Mouse (Mus musculus) liver, embryonic 12.5 days (tissue): ENCODE data around the gene Foxj3. TPM values are rescaled to one million over a fixed set of nuclear protein-coding genes. Genes with fewer than 3 reads are reported as not detected.

Source experiments
- ATAC-seq: fragments of 200-750 bp; cut with Nextera tagmentation; 2 replicates; pipeline ENCODE4 v1.8.0; 2017; ENCODE audit warnings: moderate number of reproducible peaks, mild to moderate bottlenecking, moderate library complexity
- H3K27ac ChIP-seq: fragments of 300-500 bp; sonication (generic); 2 replicates; pipeline ENCODE4 v1.5.1; 2016; ENCODE audit warnings: mild to moderate bottlenecking
- H3K27me3 ChIP-seq: fragments of 300-500 bp; sonication (generic); replicated peaks from 2 replicates; pipeline ENCODE4 v1.6.1; 2016; ENCODE audit warnings: mild to moderate bottlenecking, moderate library complexity
- H3K36me3 ChIP-seq: fragments of 300-500 bp; sonication (generic); 2 replicates; pipeline ENCODE4 v1.6.1; 2016; ENCODE audit warnings: mild to moderate bottlenecking, moderate library complexity
- H3K4me1 ChIP-seq: fragments of 300-500 bp; sonication (generic); 2 replicates; pipeline ENCODE4 v1.6.1; 2016
- H3K4me2 ChIP-seq: fragments of 300-500 bp; sonication (generic); 2 replicates; pipeline ENCODE4 v1.6.1; 2016; ENCODE audit warnings: mild to moderate bottlenecking, moderate library complexity
- H3K4me3 ChIP-seq: fragments of 300-500 bp; sonication (generic); 2 replicates; pipeline ENCODE4 v1.5.1; 2016; ENCODE audit warnings: mild to moderate bottlenecking, moderate library complexity
- H3K9ac ChIP-seq: fragments of 300-500 bp; sonication (generic); 2 replicates; pipeline ENCODE4 v1.6.1; 2016; ENCODE audit warnings: mild to moderate bottlenecking, moderate library complexity
- H3K9me3 ChIP-seq: fragments of 300-500 bp; sonication (generic); replicated peaks from 2 replicates; pipeline ENCODE4 v1.6.1; 2016; ENCODE audit warnings: mild to moderate bottlenecking, moderate library complexity
- WGBS: fragments of 180-500 bp; shearing (Covaris S2); methylation state at CpG from one replicate; pipeline ENCODE4 v1.1.7; 2016; ENCODE audit not compliant: insufficient replicate concordance; 5-methylcytosine and 5-hydroxymethylcytosine counted together
- polyA plus RNA-seq: library from polyadenylated mRNA; unstranded; fragments of >200 nt; fragmentation: Nextera tagmentation; extraction: Ambion mirVana; gene quantifications from 2 replicates; pipeline ENCODE4 v1.2.1, GENCODE M21; 2016

The Foxj3 gene
- polyA plus RNA-seq, 1 experiment from 2014 or later = 10.0 TPM

GRCm38 (mm10) chr4:119531813-119532212 is 5.0 kb upstream of the Foxj3 start:
- H3K4me1 ChIP-seq = no peaks in the 10 kb centered on the region
- no peak overlapping the region for H3K27ac ChIP-seq
- H3K4me2 ChIP-seq = no peak overlapping the region
- 52% methylated on average over 2 of the region's 2 CpGs for WGBS
- H3K9me3 ChIP-seq = no peaks in the 10 kb centered on the region
- H3K4me3 ChIP-seq = no peak overlapping the region
- no peak overlapping the region for H3K9ac ChIP-seq
- no peaks in the 10 kb centered on the region for H3K27me3 ChIP-seq
- no peak for ATAC-seq
- H3K36me3 ChIP-seq = no peaks in the 10 kb centered on the region

DNA sequence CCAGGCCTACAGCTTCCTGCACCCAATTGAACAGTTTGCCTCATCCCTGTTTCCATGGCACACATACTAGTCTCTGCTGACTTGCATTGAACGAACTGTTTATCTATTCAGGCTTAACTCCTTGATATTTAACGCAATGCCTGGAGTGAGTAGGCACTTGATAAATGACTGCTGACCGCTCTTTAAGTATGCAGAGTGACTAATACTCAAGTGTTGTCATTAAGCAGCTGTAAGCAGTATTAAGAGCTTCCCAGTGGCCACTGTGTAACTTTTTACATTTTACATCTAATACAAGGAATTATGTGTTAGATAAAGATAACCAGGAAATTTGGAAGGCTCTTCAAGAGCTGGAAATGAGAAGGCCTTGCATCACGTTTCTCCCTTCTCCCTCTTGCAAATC is 1.7 kb upstream of the Foxj3 start:
- Histone ChIP-seq H3K4me2 (no peak overlapping the region), H3K9ac (no peak overlapping the region), H3K36me3 (no peaks in the 10 kb centered on the region), H3K27ac (no peak overlapping the region), H3K9me3 (no peaks in the 10 kb centered on the region), H3K27me3 (no peaks in the 10 kb centered on the region), H3K4me3 (no peak overlapping the region), H3K4me1 (peaks cover 9% of the 10 kb centered on the region)
- WGBS = 53% methylated on average over 4 of the region's 4 CpGs
- ATAC-seq = no peak

DNA sequence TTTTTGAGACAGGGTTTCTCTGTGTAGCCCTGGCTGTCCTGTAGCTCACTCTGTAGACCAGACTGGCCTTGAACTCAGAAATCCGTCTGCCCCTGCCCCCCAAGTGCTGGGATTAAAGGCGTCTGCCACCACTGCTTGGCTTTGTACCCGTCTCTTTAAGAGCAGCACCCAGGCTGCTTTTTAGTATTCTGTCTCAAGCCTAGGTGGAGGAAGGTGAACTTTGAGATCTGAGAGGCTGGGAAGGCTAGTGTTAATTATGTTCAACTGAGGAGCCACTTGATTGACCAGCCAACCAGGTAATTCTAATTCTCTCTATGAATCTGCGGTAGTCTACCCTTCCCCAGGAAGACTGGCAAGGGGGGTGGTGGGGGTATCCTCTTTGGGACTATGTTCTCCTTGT is 632 bp downstream of the Foxj3 start:
- Histone ChIP-seq H3K9me3 (no peaks in the 10 kb centered on the region), H3K4me2 (no peak overlapping the region), H3K36me3 (no peaks in the 10 kb centered on the region), H3K27ac (no peak overlapping the region), H3K4me1 (peaks cover 24% of the 10 kb centered on the region), H3K4me3 (no peak overlapping the region), H3K9ac (no peak overlapping the region), H3K27me3 (no peaks in the 10 kb centered on the region)
- WGBS = 74% methylated on average over 4 of the region's 4 CpGs
- ATAC-seq = no peak

- peak within 1 kb of the TSS; percentile 95 for H3K9ac ChIP-seq
- WGBS = 1% methylated on average over 74 of the region's 85 CpGs
- peak within 1 kb of the TSS; percentile 92 for H3K27ac ChIP-seq
- peak; percentile 93 for ATAC-seq
- no peaks in the 10 kb centered on the region for H3K36me3 ChIP-seq
- H3K9me3 ChIP-seq = no peaks in the 10 kb centered on the region
- H3K4me2 ChIP-seq = peak within 1 kb of the TSS; percentile 93
- no peaks in the 10 kb centered on the region for H3K27me3 ChIP-seq
- peaks cover 29% of the 10 kb centered on the region for H3K4me1 ChIP-seq
- peak within 1 kb of the TSS; percentile 98 for H3K4me3 ChIP-seq
Observed at GRCm38 (mm10) chr4:119539031-119539824, 2.4 kb downstream of the Foxj3 start, which contains the start of gene Frg2f1. Frg2f1 (minus strand) TSS chr4:119539529.

DNA sequence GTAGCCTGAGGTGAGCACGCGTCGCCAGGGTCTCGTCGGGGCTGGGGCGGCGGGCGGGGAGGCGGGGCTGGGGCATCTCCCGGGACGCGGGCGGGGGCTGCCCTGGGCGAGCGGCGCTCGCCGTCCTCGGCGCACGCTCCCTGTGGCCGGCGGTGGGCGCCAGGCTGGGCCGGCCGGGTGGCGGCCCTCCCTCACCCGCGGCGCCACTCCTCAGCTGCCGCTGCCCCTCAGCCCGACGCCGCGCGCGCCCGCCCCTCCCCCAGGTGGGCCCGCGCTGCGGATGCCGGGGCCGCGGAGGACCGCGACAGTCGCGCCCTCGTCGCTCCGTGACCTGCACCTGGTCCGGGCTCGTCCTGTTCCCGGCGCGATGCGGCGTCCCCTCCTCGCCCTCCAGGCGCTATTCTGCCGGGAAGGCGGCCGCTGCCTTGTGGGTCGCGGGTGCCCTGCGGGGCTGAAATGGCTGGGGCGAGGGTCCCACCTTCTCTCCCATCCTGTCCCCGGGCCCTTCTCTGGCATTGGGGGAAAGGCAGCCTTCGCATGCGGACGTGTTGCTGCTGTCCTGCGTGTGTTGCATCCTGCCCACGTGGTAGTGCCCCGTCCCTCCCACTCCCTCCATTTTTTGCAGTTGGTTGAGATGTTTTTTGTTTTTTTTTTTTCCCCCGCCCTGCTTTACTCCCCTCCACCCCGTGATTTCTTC is 3.2 kb downstream of the Foxj3 start:
- WGBS = under 1% methylated on average over 62 of the region's 76 CpGs
- Histone ChIP-seq H3K36me3 (no peaks in the 10 kb centered on the region), H3K4me3 (peak overlapping the region; percentile 98), H3K9ac (peak overlapping the region; percentile 95), H3K4me2 (peak overlapping the region; percentile 93), H3K27me3 (no peaks in the 10 kb centered on the region), H3K9me3 (no peaks in the 10 kb centered on the region), H3K27ac (peak overlapping the region; percentile 92), H3K4me1 (peaks cover 29% of the 10 kb centered on the region)
- ATAC-seq = peak; percentile 78

DNA sequence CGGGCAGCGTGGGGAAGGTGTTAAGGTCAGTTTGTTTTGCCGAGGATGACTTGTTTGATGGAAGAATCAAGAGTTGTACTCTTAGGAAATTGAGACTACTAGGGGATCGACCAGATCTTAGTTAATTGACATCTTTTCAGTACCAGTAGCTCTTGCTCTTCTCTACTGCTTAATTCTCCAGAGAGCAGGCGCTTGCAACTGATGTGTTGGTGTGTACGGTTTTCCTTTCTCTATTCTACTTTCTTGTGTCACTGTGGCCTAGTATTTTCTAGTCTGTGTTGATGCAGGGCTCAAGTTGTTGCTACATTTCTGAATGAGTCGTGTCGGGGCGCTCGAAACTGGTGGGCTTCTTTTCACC is 3.7 kb downstream of the Foxj3 start:
- 11% methylated on average over 10 of the region's 10 CpGs for WGBS

DNA sequence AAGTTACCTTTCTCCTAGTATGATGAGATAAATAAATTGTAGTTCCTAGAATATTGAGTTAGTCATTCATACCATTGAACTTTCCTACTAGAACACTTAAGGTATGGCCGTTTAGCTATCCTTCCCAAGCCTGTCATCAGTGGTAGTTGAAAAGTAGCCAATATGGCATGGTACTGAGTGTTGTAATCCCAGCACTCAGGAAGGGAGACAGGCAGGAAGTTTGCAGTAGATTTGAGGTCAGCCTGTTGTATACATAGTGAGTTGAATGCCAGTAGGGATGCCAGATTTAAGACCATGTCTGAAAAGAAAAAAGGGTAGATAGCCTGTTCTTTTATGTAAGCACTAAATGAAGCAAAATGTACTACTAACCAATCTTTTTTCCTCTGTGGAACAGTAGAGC is 14.1 kb downstream of the Foxj3 start:
- H3K9me3 ChIP-seq = no peaks in the 10 kb centered on the region
- no peak overlapping the region for H3K9ac ChIP-seq
- no peak for ATAC-seq
- no peaks in the 10 kb centered on the region for H3K36me3 ChIP-seq
- H3K4me2 ChIP-seq = no peak overlapping the region
- H3K4me3 ChIP-seq = no peak overlapping the region
- no peaks in the 10 kb centered on the region for H3K27me3 ChIP-seq
- H3K4me1 ChIP-seq = peaks cover 13% of the 10 kb centered on the region; the same call in 1 of the 2 replicates
- no peak overlapping the region for H3K27ac ChIP-seq
- 60% methylated on average over 1 of the region's 1 CpGs for WGBS

More for the DNA sequence above, 3.7 kb downstream of the Foxj3 start:
- Histone ChIP-seq H3K4me2 (peak overlapping the region; percentile 93), H3K4me1 (peaks cover 29% of the 10 kb centered on the region), H3K9me3 (no peaks in the 10 kb centered on the region), H3K9ac (peak overlapping the region; percentile 95), H3K27ac (peak overlapping the region; percentile 92), H3K4me3 (peak overlapping the region; percentile 98), H3K36me3 (no peaks in the 10 kb centered on the region), H3K27me3 (no peaks in the 10 kb centered on the region)
- ATAC-seq = no peak

DNA sequence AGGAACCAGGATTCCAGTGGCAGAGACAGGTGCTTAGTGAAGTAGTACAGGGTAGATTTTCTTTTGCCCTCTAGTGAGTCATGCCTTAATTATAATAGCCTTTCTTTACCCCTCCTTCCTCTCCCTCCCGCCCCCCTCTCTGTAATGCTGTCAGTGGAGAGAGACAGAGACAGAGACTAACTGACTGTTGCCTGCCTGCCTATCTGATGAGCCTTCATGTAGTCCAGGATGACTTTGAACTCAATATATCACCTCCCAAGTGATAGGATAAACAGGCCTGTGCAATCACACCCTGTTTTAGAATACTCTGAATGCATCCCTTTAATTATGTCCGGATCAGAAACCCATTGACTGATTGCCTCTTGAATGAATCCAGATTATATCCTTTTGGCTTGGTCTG is 18.7 kb downstream of the Foxj3 start:
- peaks cover 13% of the 10 kb centered on the region; the same call in 1 of the 2 replicates for H3K4me1 ChIP-seq
- H3K9ac ChIP-seq = no peak overlapping the region
- no peak overlapping the region for H3K27ac ChIP-seq
- no peaks in the 10 kb centered on the region for H3K27me3 ChIP-seq
- no peak overlapping the region for H3K4me2 ChIP-seq
- no peaks in the 10 kb centered on the region for H3K36me3 ChIP-seq
- WGBS = 69% methylated on average over 2 of the region's 2 CpGs
- ATAC-seq = no peak
- no peak overlapping the region for H3K4me3 ChIP-seq
- H3K9me3 ChIP-seq = no peaks in the 10 kb centered on the region

DNA sequence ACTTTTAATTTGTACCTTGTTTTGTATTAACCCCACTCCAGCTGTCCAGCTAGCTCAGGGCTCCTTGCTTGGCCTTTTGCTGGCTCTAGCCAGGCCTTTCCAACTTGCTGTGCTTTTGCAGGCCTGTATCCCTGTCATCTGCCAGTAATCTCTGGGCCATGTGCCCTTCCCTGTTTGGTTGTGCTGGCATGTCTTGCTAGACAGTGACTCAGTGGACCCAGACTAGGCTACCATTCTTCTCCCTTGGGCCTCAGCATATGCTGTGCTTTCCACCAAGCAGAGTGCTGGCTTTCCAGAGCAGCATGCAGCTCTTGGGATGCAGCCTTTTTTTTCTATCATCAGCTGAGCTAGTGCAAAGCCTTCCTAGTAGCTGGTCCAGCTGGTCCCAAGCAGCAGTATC is 26.3 kb downstream of the Foxj3 start:
- Histone ChIP-seq H3K4me1 (no peaks in the 10 kb centered on the region), H3K4me3 (no peak overlapping the region), H3K9me3 (peaks cover 8% of the 10 kb centered on the region), H3K27ac (no peak overlapping the region), H3K36me3 (peaks cover 23% of the 10 kb centered on the region), H3K27me3 (no peaks in the 10 kb centered on the region), H3K4me2 (no peak overlapping the region), H3K9ac (no peak overlapping the region)
- ATAC-seq = no peak

DNA sequence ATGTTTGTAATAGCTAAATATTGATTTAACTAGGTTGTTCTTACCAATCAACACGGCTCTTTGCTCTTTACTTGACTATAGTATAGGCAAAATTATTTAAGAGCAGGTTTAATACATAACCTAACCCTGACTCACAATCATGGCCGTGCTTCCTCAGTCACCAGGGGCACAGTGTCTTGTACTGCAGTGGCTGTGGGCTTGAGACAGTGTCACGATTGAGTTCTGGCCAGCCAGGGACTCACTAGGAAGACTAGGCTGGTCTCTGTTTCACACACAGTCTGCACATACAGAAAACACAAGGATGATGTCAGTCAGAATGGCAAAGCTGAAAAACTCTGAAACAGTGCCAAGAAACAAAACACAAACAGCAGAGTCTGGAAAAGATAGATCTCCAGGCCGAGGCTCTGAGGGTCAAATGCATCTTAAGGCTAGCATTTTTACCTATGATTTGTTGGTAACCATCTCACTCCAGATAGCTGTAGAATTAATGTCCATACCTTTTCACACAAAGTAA is 29.6 kb downstream of the Foxj3 start:
- H3K36me3 ChIP-seq = peaks cover 20% of the 10 kb centered on the region
- H3K4me3 ChIP-seq = no peak overlapping the region
- no peak for ATAC-seq
- no peak overlapping the region for H3K4me2 ChIP-seq
- peaks cover 8% of the 10 kb centered on the region for H3K9me3 ChIP-seq
- H3K9ac ChIP-seq = no peak overlapping the region
- WGBS = 73% methylated on average over 4 of the region's 4 CpGs
- no peaks in the 10 kb centered on the region for H3K4me1 ChIP-seq
- no peaks in the 10 kb centered on the region for H3K27me3 ChIP-seq
- H3K27ac ChIP-seq = no peak overlapping the region

- no peak overlapping the region for H3K4me2 ChIP-seq
- H3K36me3 ChIP-seq = peaks cover 24% of the 10 kb centered on the region
- no peak overlapping the region for H3K4me3 ChIP-seq
- H3K9ac ChIP-seq = no peak overlapping the region
- 77% methylated on average over 3 of the region's 3 CpGs for WGBS
- H3K9me3 ChIP-seq = no peaks in the 10 kb centered on the region
- no peak overlapping the region for H3K27ac ChIP-seq
- no peaks in the 10 kb centered on the region for H3K4me1 ChIP-seq
- no peaks in the 10 kb centered on the region for H3K27me3 ChIP-seq
- no peak for ATAC-seq
Observed at GRCm38 (mm10) chr4:119572682-119573081, 35.9 kb downstream of the Foxj3 start.

DNA sequence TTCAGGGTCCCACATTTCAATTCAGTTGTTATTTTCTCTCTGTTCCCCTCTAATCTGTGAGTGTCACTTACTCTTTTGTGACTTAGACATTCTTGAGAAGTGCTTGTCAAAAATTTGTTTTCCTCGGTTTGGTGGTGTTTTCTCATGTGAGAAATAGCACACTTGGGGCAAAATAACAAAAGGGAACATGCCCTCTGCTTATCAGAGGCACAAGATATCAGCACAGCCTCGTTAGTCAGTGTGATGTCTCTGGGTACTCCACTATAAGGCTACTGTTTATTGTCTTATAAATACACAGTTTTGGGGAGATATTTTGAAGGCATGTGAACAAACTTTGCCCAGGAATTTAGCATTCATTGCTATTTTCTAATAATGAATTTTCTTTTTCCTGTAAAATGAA is 37.7 kb downstream of the Foxj3 start:
- Histone ChIP-seq H3K36me3 (peaks cover 28% of the 10 kb centered on the region), H3K4me1 (no peaks in the 10 kb centered on the region), H3K4me2 (no peak overlapping the region), H3K4me3 (no peak overlapping the region), H3K9ac (no peak overlapping the region), H3K9me3 (no peaks in the 10 kb centered on the region), H3K27me3 (no peaks in the 10 kb centered on the region), H3K27ac (no peak overlapping the region)
- no peak for ATAC-seq
- WGBS = 32% methylated on average over 2 of the region's 2 CpGs
